Mouse (Mus musculus): ENCODE results near the gene Efcab6. TPM values are rescaled to one million over a fixed set of nuclear protein-coding genes. Genes with fewer than 3 reads are reported as not detected.

Efcab6 gene
- total RNA-seq, 1 experiment from 2014 or later = 0.21 TPM

DNA sequence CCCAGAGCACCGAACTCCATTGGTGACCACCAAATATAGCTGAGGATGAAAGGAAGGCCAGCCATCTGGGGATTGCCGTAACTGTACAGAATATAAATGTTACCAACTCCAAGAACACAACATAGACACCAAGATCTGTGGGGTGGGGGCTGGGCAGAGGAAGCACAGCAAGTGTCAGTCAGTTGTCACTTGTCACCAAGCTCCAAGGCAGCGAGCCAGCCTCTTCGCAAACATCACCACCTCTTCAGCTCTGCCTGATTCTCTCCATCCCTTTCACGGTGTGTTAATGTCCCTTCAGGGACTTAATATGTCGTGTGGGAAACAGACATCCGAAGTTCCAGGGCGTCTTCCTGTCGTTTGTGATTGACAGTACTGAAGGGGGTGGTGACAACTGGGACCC lies 93.0 kb downstream of the Efcab6 start:
- no peak for DNase-seq

DNA sequence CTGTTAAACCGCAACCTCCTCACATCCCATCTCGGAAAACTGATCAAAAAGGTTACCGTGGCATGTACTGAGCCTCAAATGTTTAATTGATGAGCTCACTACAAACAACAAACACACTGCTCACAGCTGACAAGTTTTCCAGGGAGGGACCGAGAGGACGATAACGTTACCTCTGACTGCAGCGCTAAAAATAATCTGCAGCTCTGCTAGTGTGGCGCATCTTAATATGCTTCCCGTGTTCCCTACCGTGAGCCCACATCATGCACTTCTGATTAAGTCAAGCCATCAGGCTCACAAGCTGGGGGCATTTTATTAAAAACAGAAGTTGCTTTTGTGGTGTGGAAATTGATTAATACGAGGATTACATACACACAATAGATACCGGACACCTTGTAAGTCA lies 97.4 kb downstream of the Efcab6 start:
- no peak for DNase-seq

DNA sequence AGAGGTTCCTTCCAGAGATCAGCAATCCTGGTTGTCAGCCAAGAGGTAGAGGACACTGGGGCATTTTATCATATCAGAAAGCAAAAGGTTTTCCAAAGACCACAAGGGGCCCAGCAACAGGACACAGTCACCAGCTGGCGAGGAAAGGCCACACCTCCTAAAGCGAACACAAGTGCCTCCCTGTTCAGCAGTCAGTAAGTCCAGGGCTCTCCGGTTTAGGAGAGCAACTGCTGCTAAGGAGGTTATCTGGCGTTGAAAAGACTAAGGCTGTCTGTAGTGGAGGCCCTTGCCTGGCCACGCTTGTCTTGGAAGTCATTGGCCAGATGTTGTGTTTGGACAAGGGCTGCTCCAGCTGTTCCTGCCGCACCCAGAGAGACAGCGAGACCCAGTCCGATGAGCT lies 100.1 kb downstream of the Efcab6 start:
- DNase-seq = no peak

DNA sequence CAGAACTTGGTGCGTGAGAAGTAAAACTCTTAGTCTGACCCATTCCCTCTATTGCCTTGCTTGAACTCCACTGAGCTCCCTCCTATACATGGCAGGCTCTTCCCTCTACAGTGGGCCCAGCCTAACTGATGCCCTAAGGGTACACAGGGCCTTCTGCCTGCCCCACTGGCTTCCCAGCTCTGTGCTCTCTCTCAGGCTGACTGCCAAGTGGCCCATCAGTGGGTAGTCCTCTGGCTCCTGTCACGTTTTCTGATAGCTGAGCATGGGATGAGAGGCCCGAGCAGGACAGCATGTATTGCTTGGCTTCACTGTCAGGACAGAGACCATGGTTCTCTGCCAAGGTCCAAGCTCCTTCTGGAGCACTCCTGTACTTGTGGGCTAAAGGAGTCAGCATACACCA lies 106.8 kb downstream of the Efcab6 start:
- DNase-seq = no peak

DNA sequence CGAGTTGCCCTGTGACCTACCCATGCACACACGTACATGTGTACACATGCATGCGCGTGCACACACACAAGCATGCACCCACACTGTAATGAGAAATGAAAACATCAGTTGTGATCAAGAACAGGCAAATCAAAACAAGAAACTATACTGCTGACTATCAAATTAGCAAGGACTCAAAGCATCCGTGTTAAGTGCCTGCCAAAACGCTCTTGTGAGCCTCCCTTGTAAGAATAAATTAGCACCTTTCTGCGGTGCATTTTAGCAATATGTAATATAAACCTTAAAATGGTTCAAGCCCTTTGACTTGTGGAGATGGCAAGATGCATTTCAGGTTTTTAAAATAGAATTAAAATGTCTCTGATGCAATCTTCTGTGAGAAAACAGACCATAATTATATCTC lies 108.2 kb downstream of the Efcab6 start:
- DNase-seq = no peak

DNA sequence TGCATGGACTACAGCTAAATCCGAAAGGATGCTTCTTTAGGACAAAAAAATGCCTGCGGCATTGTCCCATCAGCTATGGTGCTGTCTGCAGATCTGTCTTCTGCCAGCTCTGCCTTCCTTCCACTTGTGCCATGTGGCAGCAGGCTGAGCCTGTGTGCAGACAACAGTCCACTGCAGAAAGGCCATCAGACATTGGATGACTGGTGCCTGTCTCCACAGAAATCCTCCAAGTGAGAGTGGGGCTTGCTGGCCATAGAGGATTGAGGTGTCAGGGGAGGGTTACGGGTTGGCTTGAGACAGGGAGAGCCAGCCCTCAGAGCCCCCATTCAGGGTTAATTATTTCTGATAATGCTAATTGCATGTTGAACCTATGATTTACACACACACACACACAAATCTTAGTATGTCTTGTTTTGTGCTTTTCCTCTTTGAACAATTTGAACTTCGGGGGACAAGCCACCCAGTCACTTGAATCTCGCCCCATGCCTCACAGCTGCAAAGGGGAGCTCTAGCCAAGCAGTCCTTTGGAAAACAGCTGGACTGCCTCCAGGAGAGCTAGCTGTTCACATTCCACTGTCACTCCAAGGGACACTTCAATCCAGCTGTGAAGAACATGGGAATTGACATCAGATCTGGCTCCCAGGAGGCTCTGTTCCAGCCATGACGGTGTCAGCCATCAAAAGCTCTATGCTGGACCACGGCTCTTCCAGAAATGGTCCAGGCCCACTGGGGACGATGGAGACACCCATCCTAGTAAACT lies 109.1 kb downstream of the Efcab6 start:
- no peak for DNase-seq

DNA sequence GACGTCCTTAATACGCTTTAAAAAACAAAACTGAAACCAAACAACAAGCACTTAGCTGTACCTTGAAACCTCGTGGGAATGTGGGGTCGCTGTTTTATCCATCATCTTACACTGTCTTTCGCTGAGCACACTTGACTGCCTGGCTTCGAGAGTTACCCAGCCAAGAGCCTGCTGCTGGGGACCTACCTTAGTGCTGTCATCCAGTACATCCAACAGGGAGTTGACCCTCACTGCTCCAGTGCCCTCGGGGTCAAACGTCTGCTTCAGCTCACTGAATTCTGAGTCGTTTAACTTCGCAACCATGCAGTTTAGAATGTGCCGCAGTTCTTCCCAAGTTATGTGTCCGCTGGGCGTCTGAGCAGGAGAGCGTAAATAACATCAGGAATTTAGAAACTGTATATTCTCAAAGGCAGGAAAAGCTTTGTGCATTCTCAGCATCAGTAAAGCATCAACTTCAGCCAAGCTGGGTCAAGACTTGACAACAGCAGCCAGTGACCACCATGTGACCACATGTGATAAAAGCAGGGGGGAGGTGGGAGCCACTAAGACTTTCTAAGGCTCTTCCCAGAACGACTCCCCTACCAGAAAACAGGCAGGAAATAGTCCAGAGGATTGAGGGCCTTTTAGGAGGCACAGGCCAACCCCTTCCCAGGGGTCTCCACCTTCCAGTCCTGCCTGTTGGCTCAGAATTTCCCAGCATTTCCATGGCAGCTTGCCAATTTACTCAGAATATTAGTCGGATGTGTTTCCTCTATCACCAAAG lies 115.3 kb downstream of the Efcab6 start:
- no peak for DNase-seq

DNA sequence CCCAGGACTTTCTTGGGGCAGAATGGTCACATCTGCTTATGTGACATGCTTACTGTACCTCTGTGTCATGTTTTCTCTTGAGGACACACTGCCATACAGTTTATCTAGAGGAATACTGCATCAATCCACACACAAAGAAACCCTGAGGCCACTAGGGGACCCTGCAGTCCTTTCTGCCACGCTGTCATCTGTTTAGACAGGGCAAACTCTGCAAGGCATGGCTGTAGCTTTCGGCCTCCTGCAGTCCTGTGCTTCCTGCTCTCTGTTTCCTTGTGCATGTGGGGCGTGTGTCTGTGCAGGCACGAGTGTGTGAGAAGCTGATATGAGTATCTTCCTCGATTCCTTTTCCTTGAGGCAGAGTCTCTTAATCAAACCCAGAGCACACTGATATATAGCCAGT lies 125.5 kb downstream of the Efcab6 start:
- DNase-seq = no peak

DNA sequence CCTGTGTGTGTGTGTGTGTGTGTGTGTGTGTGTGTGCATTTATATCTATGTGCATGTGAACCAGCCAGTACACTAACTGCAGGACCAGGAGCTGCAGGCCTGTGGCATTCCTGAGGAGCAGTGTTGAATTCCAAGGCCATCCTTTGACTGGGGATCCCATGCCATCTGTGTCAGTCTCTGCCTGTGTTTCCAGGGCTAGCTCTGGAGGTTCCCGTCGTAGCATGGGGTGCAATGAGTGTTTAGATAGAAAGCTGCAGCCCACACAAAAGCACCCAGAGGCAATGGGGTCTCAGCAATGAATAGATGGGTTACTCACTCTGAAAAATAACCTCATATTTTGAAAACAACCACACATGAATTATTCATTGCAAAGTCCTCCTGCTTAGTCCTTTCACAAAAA lies 126.7 kb downstream of the Efcab6 start:
- no peak for DNase-seq

DNA sequence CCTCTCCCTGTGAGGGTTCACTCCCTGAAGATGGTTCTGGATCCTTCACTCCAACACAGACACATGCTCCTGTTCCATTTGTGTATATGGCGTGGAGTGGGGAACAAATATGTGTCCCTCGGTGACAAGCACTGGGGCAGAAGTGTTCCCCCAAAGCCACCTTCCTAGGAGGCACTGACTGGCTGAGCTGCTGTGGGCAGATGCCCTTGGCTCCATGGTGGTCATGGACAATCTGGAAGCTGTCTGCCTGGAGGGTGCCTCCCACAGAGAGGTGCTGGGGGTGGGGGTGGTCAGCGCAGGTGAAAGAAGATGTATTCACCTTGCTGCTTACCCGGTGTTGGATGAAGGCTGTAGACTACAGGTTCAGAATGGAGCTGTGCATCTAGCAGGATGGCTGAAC lies 128.7 kb downstream of the Efcab6 start:
- DNase-seq = no peak

DNA sequence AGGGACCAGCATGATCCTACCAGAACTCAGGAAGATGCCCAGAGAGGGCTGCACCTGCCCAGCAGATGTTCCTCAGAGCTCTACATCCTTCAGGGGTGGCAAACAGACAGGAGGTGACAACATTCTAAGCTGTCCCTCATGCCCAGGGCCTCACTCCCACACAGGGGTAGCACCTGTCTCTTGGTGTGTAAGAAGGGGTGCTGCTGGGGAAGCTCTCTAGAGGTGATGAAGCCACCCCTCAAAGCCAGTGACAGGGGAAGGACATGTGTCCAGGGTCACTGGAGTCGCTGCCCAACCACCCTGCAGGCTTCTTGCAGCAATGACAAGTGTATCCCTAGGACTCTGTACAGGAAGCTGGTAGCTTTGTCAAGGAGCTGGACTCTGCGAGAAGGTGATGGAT lies 130.4 kb downstream of the Efcab6 start:
- DNase-seq = no peak

DNA sequence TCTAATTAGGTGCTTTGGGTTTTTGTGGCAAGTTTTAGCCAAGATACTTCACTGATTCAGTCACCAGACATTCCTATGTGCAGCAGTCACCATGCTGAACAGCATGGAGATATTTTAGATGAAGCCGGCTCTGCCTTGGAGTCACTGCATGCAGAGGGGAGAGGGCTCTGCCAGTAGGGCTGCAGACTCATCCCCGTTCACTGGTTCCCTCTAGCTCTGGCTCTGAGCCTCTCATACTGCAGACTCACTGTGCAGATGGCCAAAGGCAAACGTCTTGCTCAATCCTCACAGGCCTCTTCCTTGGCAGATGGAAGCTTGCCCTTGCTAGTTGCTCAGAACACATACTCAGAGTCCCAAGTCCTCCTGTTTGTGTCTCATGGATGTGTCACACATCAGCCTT lies 139.8 kb downstream of the Efcab6 start:
- no peak for DNase-seq

DNA sequence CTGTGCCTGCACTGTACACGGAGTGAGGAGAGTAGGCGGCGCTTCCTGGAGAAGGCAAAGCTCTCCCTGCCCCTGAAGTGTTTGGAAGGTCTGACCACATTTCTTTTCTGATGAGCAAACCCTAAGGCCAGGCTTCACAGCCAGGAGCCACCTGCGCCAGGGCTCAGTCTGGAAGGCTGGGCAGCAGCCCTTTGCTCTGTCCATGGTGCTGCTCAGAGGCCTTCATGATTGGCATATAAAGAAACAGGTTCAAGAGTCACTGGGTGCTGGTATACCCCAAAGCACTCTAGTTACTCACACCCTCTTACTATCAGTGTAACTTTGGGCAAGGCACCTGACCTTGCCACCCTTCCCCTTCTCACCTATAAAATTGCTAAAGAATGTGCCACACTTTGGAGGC lies 140.5 kb downstream of the Efcab6 start:
- peak; percentile 16 for DNase-seq

DNA sequence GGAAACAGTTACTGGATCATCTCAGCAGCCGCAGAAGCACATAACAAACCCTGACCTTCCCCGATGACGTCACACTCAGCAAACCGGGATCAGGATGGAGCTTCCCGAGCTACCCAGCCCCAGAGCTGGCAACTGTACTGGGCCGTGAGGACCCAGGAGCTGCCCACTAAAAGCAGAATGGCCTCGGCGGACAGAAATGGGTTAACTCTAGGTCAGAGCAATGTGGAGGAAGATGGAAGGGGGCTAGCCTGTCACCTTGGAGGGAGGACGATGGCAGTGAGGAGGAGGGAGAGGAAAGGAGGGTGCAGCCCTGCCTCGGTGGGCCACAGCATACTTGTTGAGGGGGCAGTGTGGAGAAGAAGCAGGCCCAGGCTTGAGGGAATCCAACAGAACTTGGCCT lies 149.8 kb downstream of the Efcab6 start:
- DNase-seq = no peak

DNA sequence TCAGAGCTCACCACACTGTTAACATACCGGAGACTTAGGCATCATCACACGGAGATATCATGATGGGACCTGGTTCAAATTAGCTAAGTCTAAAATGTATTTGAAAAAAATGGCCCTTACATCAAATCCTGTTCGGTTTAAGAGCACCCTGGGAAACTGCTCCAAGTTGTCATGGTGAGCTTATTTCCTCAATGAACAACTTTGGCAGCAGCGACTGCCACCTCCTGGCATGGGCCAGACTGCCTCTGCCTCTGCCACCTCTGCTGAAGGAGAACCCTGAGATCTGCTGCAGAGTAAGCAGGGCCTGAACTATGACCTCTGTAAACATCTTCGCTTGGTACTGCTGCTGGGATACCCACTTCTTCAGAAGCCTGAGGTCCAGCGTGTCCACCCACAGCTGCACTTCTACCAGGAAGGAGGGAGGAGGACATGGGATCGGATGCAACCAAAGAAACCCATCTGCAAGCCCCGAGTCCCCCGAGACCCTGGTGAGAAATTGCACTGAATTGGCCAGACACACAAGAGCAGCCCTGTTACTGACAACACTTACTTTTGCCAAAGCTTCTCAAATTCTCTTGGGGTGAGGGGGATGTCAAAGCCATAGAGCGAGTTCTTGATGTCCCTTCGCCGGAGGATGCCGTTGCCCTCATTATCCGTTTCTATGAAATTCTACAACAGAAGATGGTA lies 152.0 kb downstream of the Efcab6 start:
- no peak for DNase-seq

DNA sequence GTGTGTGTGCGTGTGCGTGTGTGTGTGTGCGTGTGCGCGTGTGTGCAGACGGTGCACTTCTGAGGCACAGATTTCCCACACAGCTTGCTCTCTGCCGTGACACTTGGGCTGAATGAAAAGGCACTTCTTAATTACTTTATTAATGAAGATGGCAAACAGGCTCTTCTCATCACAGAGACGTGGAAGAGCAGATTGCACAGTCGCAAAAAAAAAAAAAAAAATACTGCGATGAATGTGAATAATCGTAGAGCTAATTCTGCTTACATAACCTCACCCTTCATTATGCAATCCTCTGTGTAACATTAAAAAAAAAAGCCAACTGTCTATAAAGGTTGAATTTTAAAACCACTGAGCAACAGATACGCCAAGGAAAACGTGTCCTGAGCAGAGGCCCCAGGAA lies 158.7 kb downstream of the Efcab6 start:
- DNase-seq = no peak

DNA sequence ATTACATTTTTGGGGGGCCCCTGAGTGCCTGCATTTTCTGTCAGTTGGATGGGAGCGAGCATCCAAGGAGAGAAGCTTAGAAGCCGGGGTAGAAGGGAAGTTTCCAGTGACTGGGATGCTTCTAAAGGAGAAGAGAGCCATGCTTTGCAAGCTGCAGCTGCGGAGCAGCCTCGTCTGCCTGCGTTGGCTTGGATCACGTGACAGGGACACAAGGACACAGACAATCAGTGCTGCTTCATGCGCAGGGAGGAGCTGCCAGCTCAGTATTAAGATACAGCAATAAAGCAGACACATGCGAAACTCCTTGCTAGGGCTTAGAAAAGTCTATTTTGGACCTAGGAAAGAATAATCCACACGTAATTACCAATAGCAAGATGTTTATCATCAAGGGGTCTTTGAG lies 167.9 kb downstream of the Efcab6 start:
- DNase-seq = peak; percentile 22

DNA sequence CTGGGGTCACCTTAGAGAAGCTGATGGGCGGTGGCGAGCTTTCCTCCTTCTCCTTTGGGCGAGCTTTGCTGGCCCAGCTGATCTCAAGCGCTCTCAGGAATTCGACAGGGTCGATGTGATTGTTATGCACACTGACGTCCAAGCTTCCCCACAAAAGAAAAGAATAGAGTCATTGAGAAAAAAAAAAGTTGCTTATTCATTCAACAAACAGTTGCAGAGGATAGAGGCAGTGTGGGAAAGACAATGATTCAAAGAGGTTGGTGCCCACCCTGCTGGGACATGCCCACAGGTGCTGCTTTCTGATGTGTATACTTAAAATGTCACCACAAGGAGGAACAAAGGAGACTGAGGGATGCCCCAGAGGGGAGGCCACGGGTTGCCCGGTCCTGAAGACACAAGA lies 169.2 kb downstream of the Efcab6 start:
- no peak for DNase-seq

DNA sequence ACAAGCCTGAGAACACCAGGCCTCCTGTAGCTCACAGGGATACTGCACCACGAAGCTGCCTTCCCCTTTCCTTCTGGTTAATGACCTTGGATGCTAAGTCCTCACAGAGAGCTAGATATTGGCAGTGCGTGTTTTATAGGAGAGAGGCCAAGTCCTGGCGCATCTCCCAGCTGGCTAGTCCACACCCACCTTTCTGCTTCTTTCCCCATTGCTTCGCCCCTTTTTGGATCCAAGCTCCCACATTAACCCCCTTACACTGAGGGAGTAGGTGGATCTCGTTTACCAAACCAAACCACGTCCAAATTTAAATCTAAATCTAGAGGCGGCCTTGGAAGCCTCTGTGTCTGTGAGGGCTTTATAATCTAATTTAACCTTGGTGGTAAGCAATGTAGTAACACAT lies 170.9 kb downstream of the Efcab6 start:
- no peak for DNase-seq

DNA sequence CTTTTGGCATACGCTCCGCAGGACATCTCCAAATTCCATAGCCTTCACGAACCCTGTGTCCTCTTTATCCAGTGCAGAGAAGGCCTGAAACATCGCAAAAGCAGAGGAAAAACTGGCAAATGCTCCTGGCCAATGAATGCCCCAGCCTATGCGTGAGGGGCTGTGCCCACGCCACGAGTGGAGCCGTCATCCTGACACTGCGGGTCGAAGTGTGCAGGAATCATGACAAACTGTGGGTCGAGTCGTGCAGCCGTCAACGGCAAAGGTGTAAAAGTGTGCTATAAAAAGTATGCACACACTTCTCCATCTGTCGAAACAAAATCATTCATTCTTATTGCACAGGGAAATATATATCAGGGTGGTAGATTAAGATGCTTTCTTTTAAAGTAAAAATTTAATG lies 172.3 kb downstream of the Efcab6 start:
- DNase-seq = no peak

DNA sequence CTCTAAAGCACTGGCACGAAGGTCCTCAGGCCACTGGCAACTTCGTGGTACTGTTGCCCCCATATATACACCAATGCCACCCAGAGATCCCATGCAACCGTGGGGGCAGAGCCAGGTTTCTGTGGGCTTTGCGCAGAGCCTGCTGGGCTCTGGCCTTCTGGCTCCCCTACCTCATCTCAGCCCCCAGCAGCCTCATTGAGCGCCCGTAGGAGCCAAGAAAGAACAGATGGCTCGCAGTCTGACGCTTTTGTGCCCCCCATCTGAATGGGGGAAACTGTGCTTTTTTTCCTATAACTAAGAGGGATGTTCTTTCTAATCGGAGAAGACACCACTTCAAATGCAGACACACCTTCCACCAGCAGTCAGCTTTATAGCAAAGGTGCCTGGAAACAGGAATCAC lies 180.9 kb downstream of the Efcab6 start:
- no peak for DNase-seq

DNA sequence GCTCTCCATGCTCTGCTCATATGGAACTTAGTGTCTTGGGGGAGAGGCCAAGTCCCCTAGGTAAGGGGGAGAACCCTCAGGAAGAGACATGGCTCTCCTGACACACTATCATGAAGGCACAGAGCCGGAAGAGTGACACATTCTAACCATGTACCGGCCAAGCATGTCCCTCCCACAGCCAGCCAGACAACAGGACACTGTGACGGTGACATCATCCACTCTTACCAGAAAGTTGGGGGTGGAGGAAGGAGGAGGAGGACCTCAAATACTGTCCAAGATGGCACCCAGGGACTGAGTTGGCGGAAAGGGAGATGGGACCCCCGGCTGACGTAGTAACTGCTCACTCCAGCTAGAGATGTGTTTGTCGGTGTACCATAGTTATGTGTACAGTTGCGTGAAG lies 181.4 kb downstream of the Efcab6 start:
- DNase-seq = no peak

DNA sequence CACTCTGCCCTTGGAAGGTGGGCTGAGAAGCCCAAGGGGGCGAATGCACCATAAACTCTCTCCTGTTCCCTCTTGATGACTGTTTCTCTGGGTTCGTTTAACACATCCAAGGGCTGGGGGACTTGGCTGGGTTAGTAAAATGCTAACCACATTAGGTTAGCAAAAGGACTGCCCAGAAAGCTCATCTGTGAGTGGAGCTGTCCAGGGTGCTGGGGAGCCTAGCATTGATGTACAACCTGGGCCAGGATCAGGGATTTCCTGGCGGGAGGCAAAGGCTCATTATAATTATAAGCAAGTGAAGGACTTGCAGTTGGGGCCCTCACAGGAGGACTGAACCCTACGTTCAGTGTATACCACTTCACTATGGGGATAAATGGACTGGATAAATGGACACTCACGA lies 185.3 kb downstream of the Efcab6 start:
- DNase-seq = peak; percentile 59

DNA sequence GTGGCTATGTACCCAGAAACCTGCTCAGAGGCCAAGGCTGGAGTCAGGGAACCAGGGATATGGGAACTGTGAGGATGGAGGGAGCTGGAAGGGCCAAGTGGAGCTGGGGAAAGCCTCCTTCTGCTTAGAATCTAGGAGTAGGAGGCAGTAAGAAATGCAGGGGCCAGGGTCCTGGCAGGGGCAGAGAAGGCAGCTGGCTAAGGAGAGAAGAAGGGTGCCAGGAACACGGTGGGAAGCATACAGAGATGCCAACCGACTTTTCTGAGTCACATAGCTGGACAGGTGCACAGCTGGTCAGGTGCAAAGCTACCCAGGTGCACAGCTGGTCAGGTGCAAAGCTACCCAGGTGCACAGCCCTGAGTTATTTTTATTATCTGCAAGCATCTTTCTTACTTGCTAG lies 187.3 kb downstream of the Efcab6 start:
- no peak for DNase-seq
